Comparison of ENCODE assay signal across 8 mouse cellular contexts in the genomic region with DNA sequence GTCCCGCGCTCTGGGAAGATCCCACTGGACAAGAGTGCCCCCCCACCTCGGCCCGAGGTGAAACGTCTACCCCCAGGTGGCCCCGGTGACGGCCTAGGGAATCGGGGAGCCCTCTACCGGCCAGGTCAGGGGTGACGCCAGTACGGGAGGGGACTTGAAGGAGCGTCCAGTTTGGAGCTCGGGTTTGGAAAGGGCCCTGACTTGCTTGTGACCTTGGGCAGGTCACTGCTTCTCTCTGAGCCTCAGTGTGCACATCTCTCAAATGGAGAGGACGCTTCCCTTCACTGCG. TPM values are rescaled to one million over a fixed set of nuclear protein-coding genes. Genes with fewer than 3 reads are reported as not detected.
A peak's percentile ranks its signal among the peaks of the same experiment; 100 is the strongest.
DNase-seq lines count a peak whose midpoint lies in the region; ATAC-seq and TF ChIP-seq lines count a peak whose summit lies in the region.

No protein-coding gene starts in this region.

- no peak overlapping the region for H3K27ac ChIP-seq in left cerebral cortex, adult 2 months
- H3K27ac ChIP-seq in forebrain, embryonic 15.5 days (replicated peaks): no peak overlapping the region
- no peak overlapping the region for H3K27ac ChIP-seq in midbrain, postnatal 0 days (ENCODE audit: low read depth, low read length)

- WGBS in forebrain, embryonic 15.5 days: 2% methylated on average over 15 of the region's 15 CpGs
- 3% methylated on average over 15 of the region's 15 CpGs for WGBS in midbrain, postnatal 0 days

- peaks cover 36% of the 10 kb centered on the region for H3K27me3 ChIP-seq in forebrain, embryonic 15.5 days
- H3K27me3 ChIP-seq in midbrain, postnatal 0 days (ENCODE audit: insufficient read depth, low read length): peaks cover 9% of the 10 kb centered on the region; the same call in 1 of the 2 replicates

- peak overlapping the region; percentile 93 for H3K4me2 ChIP-seq in forebrain, embryonic 15.5 days (replicated peaks)
- H3K4me2 ChIP-seq in midbrain, postnatal 0 days (ENCODE audit: low read depth, low read length, poor library complexity, severe bottlenecking): peak overlapping the region; percentile 97

- H3K4me1 ChIP-seq in forebrain, embryonic 15.5 days: peaks cover 12% of the 10 kb centered on the region
- H3K4me1 ChIP-seq in midbrain, postnatal 0 days (ENCODE audit: insufficient read depth, low read length): peaks cover 6% of the 10 kb centered on the region; the same call in 1 of the 2 replicates

- DNase-seq in left cerebral cortex, adult 2 months (ENCODE audit: extremely low spot score in 1 of 2, low spot score in 2 of 2): peak; percentile 18 to 25
- no peak for DNase-seq in left cerebral cortex, adult 9 months (ENCODE audit: low spot score in 2 of 2)
- DNase-seq in brain, embryonic 14.5 days (ENCODE audit: low read depth): no peak
- DNase-seq in kidney, postnatal 4 days: peak; percentile 56 to 69
- DNase-seq in midbrain, postnatal 0 days (ENCODE audit: low spot score): no peak
- DNase-seq in frontal cortex, postnatal 25 days (ENCODE audit: low spot score in 2 of 2): no peak
- no peak for DNase-seq in layer of hippocampus, postnatal 25 days (ENCODE audit: extremely low spot score in 1 of 2, low spot score in 1 of 2)

- peak overlapping the region; percentile 44; the same call in 1 of the 2 replicates for H3K9ac ChIP-seq in forebrain, embryonic 15.5 days (replicated peaks)
- peak overlapping the region; percentile 62 for H3K9ac ChIP-seq in midbrain, postnatal 0 days (replicated peaks; ENCODE audit: low read length, poor library complexity, severe bottlenecking)

- TF ChIP-seq POLR2A in brain, embryonic 14.5 days (IDR thresholded peaks at IDR 0.05; ENCODE audit: borderline replicate concordance, extremely low read depth, insufficient read depth, insufficient read length, poor library complexity, severe bottlenecking): no peak

- H3K4me3 ChIP-seq in left cerebral cortex, adult 2 months: peak overlapping the region; percentile 41
- H3K4me3 ChIP-seq in forebrain, embryonic 15.5 days: peak overlapping the region; percentile 48
- peak overlapping the region; percentile 58 for H3K4me3 ChIP-seq in midbrain, postnatal 0 days (ENCODE audit: low read depth, low read length)

- peak; percentile 35 for TF ChIP-seq CTCF in left cerebral cortex, adult 2 months (IDR thresholded peaks at IDR 0.05)
- TF ChIP-seq CTCF in brain, embryonic 14.5 days (IDR thresholded peaks at IDR 0.05; ENCODE audit: borderline replicate concordance, extremely low read depth, insufficient read depth, insufficient read length): peak; percentile 43; the same call in 1 of the 2 replicates
- TF ChIP-seq CTCF in midbrain, postnatal 0 days (IDR thresholded peaks at IDR 0.05): peak; percentile 60

- H3K36me3 ChIP-seq in forebrain, embryonic 15.5 days: no peaks in the 10 kb centered on the region
- no peaks in the 10 kb centered on the region for H3K36me3 ChIP-seq in midbrain, postnatal 0 days (ENCODE audit: insufficient read depth, low read length)

- intact Hi-C loops in left cerebral cortex, adult 2 months (cut with DNase I): no loop called here

- no peaks in the 10 kb centered on the region for H3K9me3 ChIP-seq in forebrain, embryonic 15.5 days
- H3K9me3 ChIP-seq in midbrain, postnatal 0 days (ENCODE audit: low read length): no peaks in the 10 kb centered on the region

- ATAC-seq in forebrain, embryonic 15.5 days (replicated peaks): no peak
- no peak for ATAC-seq in midbrain, postnatal 0 days (ENCODE audit: low FRiP score)

RNA-seq across cellular contexts. Expression of a gene that starts 1.6 kb away (rescaled TPM):
- total RNA-seq in left cerebral cortex, adult 2 months (2021): 1 to 10 TPM; 5.7 to 6.0 TPM
- polyA plus RNA-seq in brain, embryonic 14.5 days (2012; rRNA removed): 0.15 and 0.45 TPM in 2 replicates
- 0.70 and 0.74 TPM in 2 replicates for polyA plus RNA-seq in forebrain, embryonic 15.5 days (2015; fragmentation: Nextera tagmentation; extraction: Ambion mirVana)
- 4.4 and 5.1 TPM in 2 replicates for total RNA-seq in midbrain, postnatal 0 days (2014; rRNA removed)
- 5.3 and 5.9 TPM in 2 replicates for polyA plus RNA-seq in midbrain, postnatal 0 days (2015; fragmentation: Nextera tagmentation; extraction: Ambion mirVana)
- under 1 TPM; 0.57 to 0.75 TPM for total RNA-seq in layer of hippocampus, postnatal 25 days (2021)

RNA-seq across cellular contexts. Expression of a gene that starts 37.1 kb away (rescaled TPM):
- under 1 TPM; 0.32 to 0.51 TPM for total RNA-seq in left cerebral cortex, adult 2 months (2021)
- 0.16 and 0.18 TPM in 2 replicates for polyA plus RNA-seq in brain, embryonic 14.5 days (2012; rRNA removed)
- 0.10 and 0.57 TPM in 2 replicates for polyA plus RNA-seq in forebrain, embryonic 15.5 days (2015; fragmentation: Nextera tagmentation; extraction: Ambion mirVana)
- 0.19 and 0.27 TPM in 2 replicates for total RNA-seq in midbrain, postnatal 0 days (2014; rRNA removed)
- 0.22 and 0.40 TPM in 2 replicates for polyA plus RNA-seq in midbrain, postnatal 0 days (2015; fragmentation: Nextera tagmentation; extraction: Ambion mirVana)
- total RNA-seq in layer of hippocampus, postnatal 25 days (2021): under 1 TPM; 0.21 to 0.54 TPM

RNA-seq across cellular contexts. Expression of a gene that starts 44.6 kb away (rescaled TPM):
- 10 to 100 TPM; 82.0 to 88.2 TPM for total RNA-seq in left cerebral cortex, adult 2 months (2021)
- 12.8 and 15.0 TPM in 2 replicates for polyA plus RNA-seq in brain, embryonic 14.5 days (2012; rRNA removed)
- 62.1 and 69.8 TPM in 2 replicates for polyA plus RNA-seq in forebrain, embryonic 15.5 days (2015; fragmentation: Nextera tagmentation; extraction: Ambion mirVana)
- total RNA-seq in midbrain, postnatal 0 days (2014; rRNA removed): 15.2 and 17.0 TPM in 2 replicates
- 50.6 and 58.0 TPM in 2 replicates for polyA plus RNA-seq in midbrain, postnatal 0 days (2015; fragmentation: Nextera tagmentation; extraction: Ambion mirVana)
- 10 to 100 TPM; 82.8 to 88.1 TPM for total RNA-seq in layer of hippocampus, postnatal 25 days (2021)

Comparison
In these comparisons a context has a peak if more than half of its experiments do, and no peak if none do; other contexts are left out.
1. DNase-seq: peak in left cerebral cortex, adult 2 months (2 of 2) and kidney, postnatal 4 days (2 of 2); none in left cerebral cortex, adult 9 months (0 of 2), brain, embryonic 14.5 days (single experiment), midbrain, postnatal 0 days (single experiment), frontal cortex, postnatal 25 days (0 of 2) and layer of hippocampus, postnatal 25 days (0 of 2).
2. Peak in every context shown above with its lines, with median percentiles within 50 percentile points of each other: H3K4me3 ChIP-seq and CTCF ChIP-seq.